Comparison of ENCODE assay signal across 10 mouse cellular contexts in genomic region chr11:54236939-54237338, GRCm38 (mm10). TPM values are rescaled to one million over a fixed set of nuclear protein-coding genes. Genes with fewer than 3 reads are reported as not detected.
DNase-seq lines count a peak whose midpoint lies in the region; ATAC-seq and TF ChIP-seq lines count a peak whose summit lies in the region.
"Had no signal": no experiment of that assay in that cellular context is flagged by ENCODE, and none has a peak within 500 bp of the region (broad histone marks: within the 10 kb centered on the region; RNA-seq: fewer than 3 reads in every experiment).

No protein-coding gene starts in this region.

- H3K9ac ChIP-seq in MEL (ENCODE audit: control insufficient read depth, low read depth, low read length, poor library complexity, severe bottlenecking), result no peak overlapping the region
- no peak overlapping the region for H3K9ac ChIP-seq in lung, postnatal 0 days (replicated peaks; ENCODE audit: low read depth)

- H3K4me3 ChIP-seq in MEL (ENCODE audit: control insufficient read depth in 1 of 2, insufficient read depth in 1 of 2, low read depth in 2 of 2, low read length in 2 of 2), result no peak overlapping the region
- H3K4me3 ChIP-seq in gastrocnemius, adult 2 months, result no peak overlapping the region
- no peak overlapping the region for H3K4me3 ChIP-seq in lung, postnatal 0 days (ENCODE audit: low read depth, low read length)

- 20% methylated on average over 2 of the region's 2 CpGs for WGBS in lung, postnatal 0 days

- no peaks in the 10 kb centered on the region for H3K36me3 ChIP-seq in MEL (ENCODE audit: control insufficient read depth in 1 of 2, insufficient read depth in 2 of 2, low read length in 2 of 2)
- no peaks in the 10 kb centered on the region for H3K36me3 ChIP-seq in lung, postnatal 0 days (ENCODE audit: insufficient read depth, low read length)

- DNase-seq in MEL (ENCODE audit: low read depth, low spot score), result peak; percentile 59
- DNase-seq in T-cell, adult 2 months (ENCODE audit: low spot score), result peak; percentile 42
- peak; percentile 68 for DNase-seq in gastrocnemius, adult 2 months
- DNase-seq in lung, postnatal 0 days (ENCODE audit: low spot score), result peak; percentile 86
- no peak for DNase-seq in right cerebral cortex, adult 18-20 months
- DNase-seq in urinary bladder, postnatal 4 days (ENCODE audit: low spot score in 2 of 2), result no peak

- no peak for TF ChIP-seq RAD21 in MEL (IDR thresholded peaks at IDR 0.05; ENCODE audit: low read depth, low read length)

- peak; percentile 94 for ATAC-seq in lung, postnatal 0 days
- no peak for ATAC-seq in erythroblast, adult 5-6 weeks (replicated peaks; ENCODE audit: low FRiP score, poor library complexity, severe bottlenecking)

- no peak overlapping the region for H3K27ac ChIP-seq in MEL (ENCODE audit: control insufficient read depth, low read depth, low read length)
- no peak overlapping the region for H3K27ac ChIP-seq in gastrocnemius, adult 2 months
- H3K27ac ChIP-seq in lung, postnatal 0 days (ENCODE audit: low read length), result no peak overlapping the region
- H3K27ac ChIP-seq: macrophage had no signal

- intact Hi-C loops in gastrocnemius, adult 2 months (cut with DNase I), result no loop called here

- TF ChIP-seq EP300 in MEL (IDR thresholded peaks at IDR 0.05; ENCODE audit: low read depth in 1 of 2, low read length in 2 of 2), result no peak
- no peak for TF ChIP-seq EP300 in lung, postnatal 0 days (IDR thresholded peaks at IDR 0.05)

- TF ChIP-seq CTCF in MEL (IDR thresholded peaks at IDR 0.05 in 2 of 3, conservative IDR thresholded peaks at IDR 0.05 in 1 of 3; ENCODE audit: control insufficient read depth in 1 of 3, insufficient read depth in 1 of 3, low read depth in 2 of 3, low read length in 3 of 3, poor library complexity in 1 of 3, severe bottlenecking in 1 of 3), result no peak
- no peak for TF ChIP-seq CTCF in gastrocnemius, adult 2 months (IDR thresholded peaks at IDR 0.05)
- no peak for TF ChIP-seq CTCF in lung, postnatal 0 days (IDR thresholded peaks at IDR 0.05)

- H3K4me1 ChIP-seq in MEL (ENCODE audit: control insufficient read depth in 1 of 2, insufficient read depth in 2 of 2, low read length in 2 of 2), result peaks cover 0 to 6% of the 10 kb centered on the region in 2 experiments; a peak in 2 of 4 replicates
- no peaks in the 10 kb centered on the region for H3K4me1 ChIP-seq in lung, postnatal 0 days (ENCODE audit: insufficient read depth, low read depth, low read length)

- no peaks in the 10 kb centered on the region; a peak in 1 of 4 replicates for H3K27me3 ChIP-seq in MEL (ENCODE audit: control insufficient read depth in 1 of 2, insufficient read depth in 2 of 2, low read length in 2 of 2)
- no peaks in the 10 kb centered on the region for H3K27me3 ChIP-seq in lung, postnatal 0 days (replicated peaks; ENCODE audit: insufficient read depth, low read length)

- H3K79me2 ChIP-seq in MEL (ENCODE audit: control insufficient read depth, insufficient read depth, low read length, poor library complexity), result no peaks in the 10 kb centered on the region

- no peak for TF ChIP-seq POLR2A in MEL (IDR thresholded peaks at IDR 0.05; ENCODE audit: control insufficient read depth in 1 of 2, insufficient read depth in 1 of 2, low read depth in 1 of 2, low read length in 2 of 2, poor library complexity in 1 of 2)

- no peaks in the 10 kb centered on the region for H3K9me3 ChIP-seq in MEL (replicated peaks; ENCODE audit: insufficient read depth, low read length)
- no peaks in the 10 kb centered on the region for H3K9me3 ChIP-seq in lung, postnatal 0 days (ENCODE audit: low read length)

- no peak overlapping the region for H3K4me2 ChIP-seq in lung, postnatal 0 days (replicated peaks; ENCODE audit: low read depth, low read length)

TF ChIP-seq in MEL, 35 proteins besides CTCF, POLR2A, EP300 and RAD21:
- TF ChIP-seq POLR2AphosphoS5 (IDR thresholded peaks at IDR 0.05; ENCODE audit: borderline replicate concordance, low read depth, low read length) (no peak), BHLHE40 (IDR thresholded peaks at IDR 0.05; ENCODE audit: borderline replicate concordance, low read depth, low read length) (0 out of 2 replicates have a peak, but pooled peaks have one; percentile 17)
TF ChIP-seq in MEL: peak in this region for 1.

RNA-seq across cellular contexts. Expression of gene Csf2, which starts 12.5 kb away (rescaled TPM):
- total RNA-seq in MEL (2012; rRNA removed), result not detected in 2 replicates
- under 1 TPM in 1 of 2 experiments, not detected in 1; 0.15 TPM for polyA plus RNA-seq in MEL (2012; ENCODE audit: insufficient read depth in 1 of 2, insufficient read length in 2 of 2, low read depth in 1 of 2, low replicate concordance in 2 of 2, missing spikeins in 1 of 2)
- total RNA-seq in gastrocnemius, adult 2 months (2021), result not detected
- polyA plus RNA-seq in lung, postnatal 0 days (2015; fragmentation: Nextera tagmentation; extraction: Ambion mirVana), result 14.7 and 16.9 TPM in 2 replicates
- not detected in 2 replicates for total RNA-seq in erythroblast, adult 5-6 weeks (2015; ENCODE audit: low replicate concordance)
- total RNA-seq in erythroblast, adult 5-6 weeks (2017; ENCODE audit: low replicate concordance), result not detected in 2 replicates
- total RNA-seq: gastrocnemius, postnatal 36 days; layer of hippocampus, adult 18-20 months had no signal
- polyA plus RNA-seq: macrophage had no signal

RNA-seq across cellular contexts. Expression of gene Il3, which starts 30.1 kb away (rescaled TPM):
- not detected in 2 replicates for total RNA-seq in MEL (2012; rRNA removed)
- polyA plus RNA-seq in MEL (2012; ENCODE audit: insufficient read depth in 1 of 2, insufficient read length in 2 of 2, low read depth in 1 of 2, low replicate concordance in 2 of 2, missing spikeins in 1 of 2), result not detected
- total RNA-seq in gastrocnemius, adult 2 months (2021), result not detected
- not detected in 2 replicates for polyA plus RNA-seq in lung, postnatal 0 days (2015; fragmentation: Nextera tagmentation; extraction: Ambion mirVana)
- total RNA-seq in erythroblast, adult 5-6 weeks (2015; ENCODE audit: low replicate concordance), result not detected in 2 replicates
- not detected in 2 replicates for total RNA-seq in erythroblast, adult 5-6 weeks (2017; ENCODE audit: low replicate concordance)
- total RNA-seq: gastrocnemius, postnatal 36 days; layer of hippocampus, adult 18-20 months had no signal
- polyA plus RNA-seq: macrophage had no signal

Comparison
In these comparisons a context has a peak if more than half of its experiments do, and no peak if none do; other contexts are left out.
1. DNase-seq: peak in MEL (single experiment), T-cell, adult 2 months (single experiment), gastrocnemius, adult 2 months (single experiment) and lung, postnatal 0 days (single experiment); none in right cerebral cortex, adult 18-20 months (single experiment) and urinary bladder, postnatal 4 days (0 of 2).